In the genomic region with DNA sequence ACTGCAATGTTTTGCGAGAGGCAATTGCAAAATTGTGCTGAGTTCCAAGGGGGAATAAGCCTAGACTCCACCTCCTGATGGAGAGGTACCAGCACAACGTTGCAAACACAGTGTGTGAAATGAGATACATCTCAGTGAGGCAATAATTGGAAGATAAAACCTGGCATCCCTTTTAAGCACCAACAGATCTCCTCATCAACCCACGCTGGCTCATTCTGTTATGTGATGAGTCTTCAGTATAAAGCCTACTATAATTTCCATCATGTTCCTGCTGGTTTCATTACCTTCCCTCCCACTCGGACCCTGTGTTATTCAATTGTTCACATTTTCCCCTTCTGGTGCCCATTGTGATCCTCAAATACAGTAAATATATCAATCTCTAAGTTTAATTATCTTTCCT, we compare ENCODE assay signal across 21 mouse cellular contexts. TPM values are rescaled to one million over a fixed set of nuclear protein-coding genes. Genes with fewer than 3 reads are reported as not detected.
"Had no signal": no experiment of that assay in that cellular context is flagged by ENCODE, and none has a peak within 500 bp of the region (broad histone marks: within the 10 kb centered on the region; RNA-seq: fewer than 3 reads in every experiment).

No protein-coding gene starts in this region.

- ATAC-seq: inflammation-experienced regulatory T-cells, adult 6 months; intestine, embryonic 16.5 days; midbrain, embryonic 15.5 days had no signal

- DNase-seq: kidney, adult 18-20 months; kidney, adult 9 months; kidney, postnatal 14 days; kidney, postnatal 4 days; liver, embryonic 13.5 days; lung, adult 2 months; lung, postnatal 14 days; lung, postnatal 4 days; retina, postnatal 1 day; right cerebral cortex, postnatal 4 days; thymus, postnatal 25 days had no signal

RNA-seq across cellular contexts. Expression of gene Gfral, which starts 1.2 kb away (rescaled TPM):
- total RNA-seq: left cerebral cortex, adult 2 months; left cerebral cortex, postnatal 10 days; left cerebral cortex, postnatal 36 days; liver, adult 2 months; megakaryocyte progenitor cell, adult 5-6 weeks; megakaryocyte-erythroid progenitor cell, adult 5-6 weeks; neutrophil, adult 5-6 weeks had no signal
